ENCODE assay signal across 21 mouse cellular contexts in genomic region chr7:122383260-122383659, GRCm38 (mm10).
DNase-seq lines count a peak whose midpoint lies in the region; ATAC-seq and TF ChIP-seq lines count a peak whose summit lies in the region.
"Had no signal": no experiment of that assay in that cellular context is flagged by ENCODE, and none has a peak within 500 bp of the region (broad histone marks: within the 10 kb centered on the region; RNA-seq: fewer than 3 reads in every experiment).

No protein-coding gene starts in this region.

- H3K27ac ChIP-seq in hindbrain, postnatal 0 days: 0 out of 2 replicates have a peak overlapping the region, but pooled peaks have one; percentile 32
- no peak overlapping the region for H3K27ac ChIP-seq in hindbrain, embryonic 12.5 days
- no peak overlapping the region for H3K27ac ChIP-seq in forebrain, embryonic 13.5 days
- H3K27ac ChIP-seq: embryonic facial prominence, embryonic 13.5 days; embryonic facial prominence, embryonic 15.5 days; forebrain, embryonic 10.5 days; forebrain, embryonic 12.5 days; forebrain, embryonic 15.5 days had no signal

- no peak overlapping the region for H3K4me3 ChIP-seq in hindbrain, postnatal 0 days (ENCODE audit: low read length)
- H3K4me3 ChIP-seq in hindbrain, embryonic 12.5 days: no peak overlapping the region
- H3K4me3 ChIP-seq in forebrain, embryonic 13.5 days: no peak overlapping the region
- H3K4me3 ChIP-seq: embryonic facial prominence, embryonic 13.5 days; embryonic facial prominence, embryonic 15.5 days; erythroblast, embryonic 14.5 days; forebrain, embryonic 10.5 days; forebrain, embryonic 12.5 days; forebrain, embryonic 15.5 days had no signal

- no peak for DNase-seq in hindbrain, postnatal 0 days (ENCODE audit: low spot score)
- DNase-seq in lung, postnatal 4 days: no peak
- DNase-seq: adrenal gland, adult 2 months; adrenal gland, postnatal 10 days; adrenal gland, postnatal 25 days; cerebellum, adult 11 months; cerebellum, adult 18-20 months; cerebellum, adult 8-10 months; cerebellum, adult 9-11 months; cerebellum, postnatal 14 days; cerebellum, postnatal 36 days; embryo, embryonic 11 days had no signal

- no peak overlapping the region for H3K4me2 ChIP-seq in hindbrain, postnatal 0 days (ENCODE audit: low read depth, low read length)
- H3K4me2 ChIP-seq in hindbrain, embryonic 12.5 days (replicated peaks): no peak overlapping the region
- no peak overlapping the region for H3K4me2 ChIP-seq in forebrain, embryonic 13.5 days
- H3K4me2 ChIP-seq: embryonic facial prominence, embryonic 13.5 days; embryonic facial prominence, embryonic 15.5 days; forebrain, embryonic 12.5 days; forebrain, embryonic 15.5 days had no signal

- 73% methylated on average over 2 of the region's 2 CpGs for WGBS in hindbrain, postnatal 0 days
- 65% methylated on average over 2 of the region's 2 CpGs for WGBS in hindbrain, embryonic 12.5 days
- WGBS in forebrain, embryonic 13.5 days: 78% methylated on average over 2 of the region's 2 CpGs

- ATAC-seq in hindbrain, postnatal 0 days: no peak
- no peak for ATAC-seq in hindbrain, embryonic 12.5 days (ENCODE audit: low FRiP score)
- ATAC-seq in megakaryocyte, adult 5-6 weeks (ENCODE audit: poor library complexity, severe bottlenecking): peak; percentile 78
- ATAC-seq in forebrain, embryonic 13.5 days: no peak
- ATAC-seq: forebrain, embryonic 15.5 days had no signal

- no peak overlapping the region for H3K9ac ChIP-seq in hindbrain, postnatal 0 days (replicated peaks; ENCODE audit: low read length)
- no peak overlapping the region for H3K9ac ChIP-seq in hindbrain, embryonic 12.5 days
- H3K9ac ChIP-seq in forebrain, embryonic 13.5 days: no peak overlapping the region
- H3K9ac ChIP-seq: embryonic facial prominence, embryonic 13.5 days; embryonic facial prominence, embryonic 15.5 days; forebrain, embryonic 12.5 days; forebrain, embryonic 15.5 days had no signal

- no peak for TF ChIP-seq CTCF in hindbrain, postnatal 0 days (IDR thresholded peaks at IDR 0.05; ENCODE audit: low read depth)

- no peaks in the 10 kb centered on the region for H3K27me3 ChIP-seq in hindbrain, postnatal 0 days (ENCODE audit: insufficient read depth, low read length)
- H3K27me3 ChIP-seq in hindbrain, embryonic 12.5 days: no peaks in the 10 kb centered on the region
- H3K27me3 ChIP-seq in forebrain, embryonic 13.5 days: no peaks in the 10 kb centered on the region
- H3K27me3 ChIP-seq: embryonic facial prominence, embryonic 13.5 days; embryonic facial prominence, embryonic 15.5 days; forebrain, embryonic 12.5 days; forebrain, embryonic 15.5 days had no signal

- no peaks in the 10 kb centered on the region for H3K36me3 ChIP-seq in hindbrain, postnatal 0 days (ENCODE audit: insufficient read depth, low read length)
- no peaks in the 10 kb centered on the region for H3K36me3 ChIP-seq in hindbrain, embryonic 12.5 days
- no peaks in the 10 kb centered on the region for H3K36me3 ChIP-seq in forebrain, embryonic 13.5 days (ENCODE audit: poor library complexity, severe bottlenecking)
- H3K36me3 ChIP-seq: embryonic facial prominence, embryonic 13.5 days; embryonic facial prominence, embryonic 15.5 days; forebrain, embryonic 10.5 days; forebrain, embryonic 12.5 days; forebrain, embryonic 15.5 days had no signal

- H3K4me1 ChIP-seq in hindbrain, postnatal 0 days (ENCODE audit: insufficient read depth, low read length): peaks cover 8% of the 10 kb centered on the region
- peaks cover 15% of the 10 kb centered on the region for H3K4me1 ChIP-seq in hindbrain, embryonic 12.5 days
- H3K4me1 ChIP-seq in forebrain, embryonic 13.5 days: peaks cover 12% of the 10 kb centered on the region

- H3K9me3 ChIP-seq in hindbrain, postnatal 0 days (ENCODE audit: low read length): no peaks in the 10 kb centered on the region
- no peaks in the 10 kb centered on the region for H3K9me3 ChIP-seq in hindbrain, embryonic 12.5 days (replicated peaks)
- no peaks in the 10 kb centered on the region for H3K9me3 ChIP-seq in forebrain, embryonic 13.5 days (replicated peaks)
- H3K9me3 ChIP-seq: embryonic facial prominence, embryonic 13.5 days; embryonic facial prominence, embryonic 15.5 days; forebrain, embryonic 10.5 days; forebrain, embryonic 12.5 days; forebrain, embryonic 15.5 days had no signal
